Comparison of ENCODE assay signal across 9 mouse cellular contexts in genomic region chr12:76879242-76879641, GRCm38 (mm10). TPM values are rescaled to one million over a fixed set of nuclear protein-coding genes. Genes with fewer than 3 reads are reported as not detected.
A peak's percentile ranks its signal among the peaks of the same experiment; 100 is the strongest.
DNase-seq lines count a peak whose midpoint lies in the region; ATAC-seq and TF ChIP-seq lines count a peak whose summit lies in the region.
"Had no signal": no experiment of that assay in that cellular context is flagged by ENCODE, and none has a peak within 500 bp of the region (broad histone marks: within the 10 kb centered on the region; RNA-seq: fewer than 3 reads in every experiment).

No protein-coding gene starts in this region.

- ATAC-seq in liver, embryonic 11.5 days (replicated peaks; ENCODE audit: low FRiP score) = no peak; the same call in 1 of the 2 replicates

- dilution Hi-C loops in CH12.LX (cut with MboI; ENCODE audit: extremely low pct_ligation_motif_present, extremely low pct_unique_long_range_greater_than_20kb, low sequenced_read_pairs) = no loop called here

- peak; percentile 19 to 77; a peak in 3 of 4 replicates for TF ChIP-seq CTCF in CH12.LX (conservative IDR thresholded peaks at IDR 0.05 in 1 of 2, IDR thresholded peaks at IDR 0.05 in 1 of 2; ENCODE audit: low read depth in 2 of 2, low read length in 2 of 2)
- TF ChIP-seq CTCF in kidney, adult 2 months (conservative IDR thresholded peaks at IDR 0.05; ENCODE audit: insufficient read depth, insufficient read length, low read depth, low read length) = peak; percentile 58

- no peak overlapping the region for H3K4me3 ChIP-seq in CH12.LX (replicated peaks in 1 of 3; ENCODE audit: low read depth in 2 of 3, low read length in 2 of 3, poor library complexity in 1 of 3)
- H3K4me3 ChIP-seq in kidney, adult 2 months (ENCODE audit: insufficient read depth, low read depth, low read length) = no peak overlapping the region
- no peak overlapping the region for H3K4me3 ChIP-seq in liver, embryonic 11.5 days (ENCODE audit: low read depth, low read length)

- peaks cover 8 to 32% of the 10 kb centered on the region in 2 experiments for H3K36me3 ChIP-seq in CH12.LX (replicated peaks in 1 of 2; ENCODE audit: control insufficient read depth in 1 of 2, insufficient read depth in 1 of 2, low read length in 1 of 2)
- no peaks in the 10 kb centered on the region for H3K36me3 ChIP-seq in kidney, adult 2 months (ENCODE audit: control insufficient read depth, insufficient read depth, low read length)
- no peaks in the 10 kb centered on the region for H3K36me3 ChIP-seq in liver, embryonic 11.5 days (ENCODE audit: control insufficient read depth, insufficient read depth, low read length)

- no peaks in the 10 kb centered on the region for H3K9me3 ChIP-seq in CH12.LX (replicated peaks; ENCODE audit: low read length)
- H3K9me3 ChIP-seq in liver, embryonic 11.5 days (ENCODE audit: control insufficient read depth, low read length) = no peaks in the 10 kb centered on the region

- H3K4me1 ChIP-seq in CH12.LX (ENCODE audit: control insufficient read depth in 1 of 2, insufficient read depth in 2 of 2) = peaks cover 9 to 22% of the 10 kb centered on the region in 2 experiments
- peaks cover 8% of the 10 kb centered on the region for H3K4me1 ChIP-seq in kidney, adult 2 months (ENCODE audit: control insufficient read depth, insufficient read depth, low read length)
- H3K4me1 ChIP-seq in liver, embryonic 11.5 days (replicated peaks; ENCODE audit: control insufficient read depth, insufficient read depth, low read length) = no peaks in the 10 kb centered on the region

- DNase-seq in 3134 (ENCODE audit: extremely low read depth, insufficient read length, low spot score) (peak; percentile 13), CH12.LX (ENCODE audit: extremely low read depth) (peak; percentile 72)
- DNase-seq in c-Kit-positive CD71-negative TER-119-negative erythroid progenitor cells, embryonic 14.5 days (ENCODE audit: low read depth) = peak; percentile 35
- peak; percentile 57 for DNase-seq in forelimb bud, embryonic 11.5 days (ENCODE audit: low read depth, low spot score)
- DNase-seq in kidney, adult 2 months = peak; percentile 79
- DNase-seq in liver, embryonic 11.5 days (ENCODE audit: low spot score) = peak; percentile 39
- peak; percentile 67 for DNase-seq in retina, adult 2 months (ENCODE audit: low read depth, low spot score)
- peak; percentile 42 to 52 for DNase-seq in urinary bladder, postnatal 36 days (ENCODE audit: low spot score in 2 of 2)

- no peaks in the 10 kb centered on the region for H3K79me2 ChIP-seq in CH12.LX (replicated peaks; ENCODE audit: control insufficient read depth, extremely low read depth, insufficient read depth, poor library complexity, severe bottlenecking)

- TF ChIP-seq RAD21 in CH12.LX (IDR thresholded peaks at IDR 0.05; ENCODE audit: low read depth, low read length) = peak; percentile 44

- 4% methylated on average over 5 of the region's 5 CpGs for WGBS in kidney, adult 2 months
- WGBS in liver, embryonic 11.5 days = 16% methylated on average over 5 of the region's 5 CpGs

- H3K27ac ChIP-seq in CH12.LX (ENCODE audit: insufficient read depth, low read depth) = no peak overlapping the region
- no peak overlapping the region for H3K27ac ChIP-seq in kidney, adult 2 months (ENCODE audit: insufficient read depth, low read depth, low read length)
- H3K27ac ChIP-seq in liver, embryonic 11.5 days (ENCODE audit: low read depth, low read length) = no peak overlapping the region
- H3K27ac ChIP-seq: macrophage had no signal

- TF ChIP-seq POLR2A in CH12.LX (IDR thresholded peaks at IDR 0.05; ENCODE audit: low read depth, low read length) = 0 out of 2 replicates have a peak, but pooled peaks have one; percentile 25
- TF ChIP-seq POLR2A in kidney, adult 2 months (IDR thresholded peaks at IDR 0.05; ENCODE audit: low read depth, low read length) = no peak

- no peak overlapping the region for H3K9ac ChIP-seq in CH12.LX (ENCODE audit: insufficient read depth, low read depth)
- H3K9ac ChIP-seq in liver, embryonic 11.5 days (ENCODE audit: low read depth, low read length) = no peak overlapping the region

- no peaks in the 10 kb centered on the region for H3K27me3 ChIP-seq in CH12.LX (replicated peaks)
- no peaks in the 10 kb centered on the region for H3K27me3 ChIP-seq in kidney, adult 2 months (replicated peaks; ENCODE audit: control insufficient read depth, insufficient read depth, low read length)
- H3K27me3 ChIP-seq in liver, embryonic 11.5 days (replicated peaks; ENCODE audit: control insufficient read depth, insufficient read depth, low read length) = no peaks in the 10 kb centered on the region

- no peak for TF ChIP-seq EP300 in CH12.LX (IDR thresholded peaks at IDR 0.05; ENCODE audit: low read length)

- in situ Hi-C loops in CH12.LX (cut with MboI; ENCODE audit: low pct_ligation_motif_present, low pct_unique_long_range_greater_than_20kb, low sequenced_read_pairs) = no loop called here

- peak overlapping the region; percentile 24 for H3K4me2 ChIP-seq in CH12.LX (ENCODE audit: insufficient read depth, low read depth, poor library complexity, severe bottlenecking)
- H3K4me2 ChIP-seq in liver, embryonic 11.5 days = no peak overlapping the region

TF ChIP-seq in CH12.LX, 34 proteins besides CTCF, POLR2A, EP300 and RAD21:
- TF ChIP-seq MAZ (IDR thresholded peaks at IDR 0.05; ENCODE audit: low read depth, low read length) = no peak
- TF ChIP-seq KAT2A (IDR thresholded peaks at IDR 0.05; ENCODE audit: insufficient replicate concordance, low read length) = no peak
- TF ChIP-seq BHLHE40 (IDR thresholded peaks at IDR 0.05; ENCODE audit: low read depth, low read length) = no peak
- no peak for TF ChIP-seq JUN (IDR thresholded peaks at IDR 0.05; ENCODE audit: insufficient read depth, low read depth, low read length)
- TF ChIP-seq IRF4 (IDR thresholded peaks at IDR 0.05; ENCODE audit: low read depth, low read length) = peak; percentile 11; the same call in 1 of the 2 replicates
- TF ChIP-seq NELFE (IDR thresholded peaks at IDR 0.05; ENCODE audit: low read depth, low read length) = no peak
- TF ChIP-seq MAFK (IDR thresholded peaks at IDR 0.05; ENCODE audit: insufficient replicate concordance, low read length) = no peak
- TF ChIP-seq UBTF (IDR thresholded peaks at IDR 0.05; ENCODE audit: low read depth, low read length) = no peak
- TF ChIP-seq ZC3H11A (IDR thresholded peaks at IDR 0.05; ENCODE audit: low read depth, low read length) = no peak
- peak; percentile 47 for TF ChIP-seq SMC3 (IDR thresholded peaks at IDR 0.05; ENCODE audit: low read depth, low read length)
- no peak for TF ChIP-seq USF2 (conservative IDR thresholded peaks at IDR 0.05; ENCODE audit: low read depth, low read length)
- no peak for TF ChIP-seq NRF1 (IDR thresholded peaks at IDR 0.05; ENCODE audit: low read depth, low read length)
- TF ChIP-seq POLR2AphosphoS2 (IDR thresholded peaks at IDR 0.05; ENCODE audit: low read depth, low read length) = no peak
- TF ChIP-seq E2F4 (IDR thresholded peaks at IDR 0.05; ENCODE audit: insufficient replicate concordance, low read depth, low read length) = no peak
- TF ChIP-seq MXI1 (IDR thresholded peaks at IDR 0.05; ENCODE audit: low read depth, low read length) = no peak
- no peak for TF ChIP-seq MAX (IDR thresholded peaks at IDR 0.05; ENCODE audit: low read length)
- no peak for TF ChIP-seq ETS1 (conservative IDR thresholded peaks at IDR 0.05; ENCODE audit: low read depth, low read length)
- no peak for TF ChIP-seq MEF2A (IDR thresholded peaks at IDR 0.05; ENCODE audit: borderline replicate concordance, low read depth, low read length)
- no peak for TF ChIP-seq TCF12 (IDR thresholded peaks at IDR 0.05; ENCODE audit: low read depth, low read length)
- TF ChIP-seq ZNF384 (IDR thresholded peaks at IDR 0.05; ENCODE audit: low read depth, low read length) = no peak
- 0 out of 2 replicates have a peak, but pooled peaks have one; percentile 16 for TF ChIP-seq HCFC1 (IDR thresholded peaks at IDR 0.05; ENCODE audit: low read depth, low read length)
- no peak for TF ChIP-seq CHD1 (IDR thresholded peaks at IDR 0.05; ENCODE audit: low read depth, low read length)

RNA-seq across cellular contexts. Expression of gene Rab15, which starts 56.5 kb away (rescaled TPM):
- total RNA-seq in CH12.LX (2012; rRNA removed) (0.04 and 0.25 TPM in 2 replicates), CH12.LX (2014; rRNA removed) (0.07 TPM in 1 of 2 replicates, not detected in the other)
- polyA plus RNA-seq in CH12.LX (2012; ENCODE audit: insufficient read length, low read depth) = not detected in 2 replicates
- 4.4 and 4.7 TPM in 2 replicates for polyA plus RNA-seq in kidney, adult 2 months (2012; rRNA removed)
- 1.7 and 2.1 TPM in 2 replicates for polyA plus RNA-seq in liver, embryonic 11.5 days (2014; fragmentation: Nextera tagmentation; extraction: Ambion mirVana)

Comparison
In these comparisons a context has a peak if more than half of its experiments do, and no peak if none do; other contexts are left out.
1. DNase-seq: peak in every context shown above with its lines; median percentile 79 in kidney, adult 2 months; 72 in CH12.LX; 67 in retina, adult 2 months; 57 in forelimb bud, embryonic 11.5 days; 47 in urinary bladder, postnatal 36 days; 39 in liver, embryonic 11.5 days; 35 in c-Kit-positive CD71-negative TER-119-negative erythroid progenitor cells, embryonic 14.5 days; 13 in 3134.